Mouse (Mus musculus): ENCODE results near the gene Cd109.

DNA sequence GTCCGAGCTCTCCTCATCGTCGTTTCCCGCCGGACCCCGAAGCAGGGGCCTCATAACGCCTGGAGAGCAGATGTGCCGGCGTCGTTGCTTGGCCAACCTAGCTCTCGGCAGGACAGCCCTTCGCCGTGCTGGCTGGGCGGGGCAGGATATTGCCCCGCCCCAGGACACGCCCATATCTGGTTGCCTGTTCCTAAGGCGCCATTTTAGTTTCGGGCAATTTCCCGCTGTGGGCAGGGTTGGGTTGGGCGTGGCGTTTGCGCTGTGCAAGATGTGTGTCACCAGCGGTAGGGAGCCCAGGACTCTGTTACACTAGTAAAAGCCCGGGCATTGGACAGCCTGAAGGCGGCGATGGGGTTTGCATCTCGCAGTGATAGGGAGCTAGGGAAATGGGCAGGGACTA, 27.4 kb upstream of the Cd109 start, which contains the start of gene Slc17a5:
- TF ChIP-seq POLR2A (IDR thresholded peaks at IDR 0.05; ENCODE audit: borderline replicate concordance, low read depth, low read length) = no peak; the same call in 1 of the 2 replicates
- no peak for TF ChIP-seq CTCF (IDR thresholded peaks at IDR 0.05; ENCODE audit: low read depth, low read length)
